Mouse (Mus musculus) myocyte (in vitro differentiated cells): ENCODE measurements at regions not wholly inside any gene's neighbourhood (a gene's known extent, or its start where the extent isn't known, plus 50 kb on each side); places are given as distances from the start of the nearest gene placed in this dataset.

Source experiments
- H3K27me3 ChIP-seq: one replicate; pipeline ENCODE4 v1.6.1; 2011; ENCODE audit not compliant: control insufficient read depth, insufficient read depth, insufficient read length
- H3K36me3 ChIP-seq: one replicate; pipeline ENCODE4 v1.6.1; 2011; ENCODE audit not compliant: control insufficient read depth, insufficient read depth
- H3K4me2 ChIP-seq: one replicate; pipeline ENCODE4 v1.6.1; 2011; ENCODE audit warnings: low read depth, control low read depth
- H3K4me3 ChIP-seq: one replicate; pipeline ENCODE4 v1.5.1; 2011; ENCODE audit warnings: mild to moderate bottlenecking, control low read depth, moderate library complexity
- H3K79me2 ChIP-seq: one replicate; pipeline ENCODE4 v1.6.1; 2011; ENCODE audit not compliant: control insufficient read depth, insufficient read depth
- H3ac ChIP-seq: one replicate; pipeline ENCODE4 v1.6.1; 2011; ENCODE audit not compliant: control insufficient read depth, insufficient read length
- CEBPB ChIP-seq: IDR thresholded peaks from 2 replicates; pipeline ENCODE4 v1.6.1; 2011; ENCODE audit warnings: mild to moderate bottlenecking, moderate library complexity; ENCODE audit not compliant: poor library complexity, insufficient read depth, severe bottlenecking
- E2F4 ChIP-seq: IDR thresholded peaks from one replicate; pipeline ENCODE4 v1.6.1; 2011; ENCODE audit warnings: mild to moderate bottlenecking, control low read depth, moderate library complexity; ENCODE audit not compliant: insufficient read depth
- MAX ChIP-seq: IDR thresholded peaks from one replicate; pipeline ENCODE4 v1.6.1; 2011; ENCODE audit warnings: low read depth, mild to moderate bottlenecking, control low read depth
- MYOD1 ChIP-seq, 3 experiments: IDR thresholded peaks; one replicate each; pipeline ENCODE4 v1.6.1; 2011; ENCODE audit warnings: control low read depth in 2 of 3, low read depth in 2 of 3, mild to moderate bottlenecking in 2 of 3, moderate library complexity in 1 of 3; ENCODE audit not compliant: insufficient read length in 2 of 3, control insufficient read depth in 1 of 3
- MYOG ChIP-seq, 3 experiments: IDR thresholded peaks; one replicate each; pipeline ENCODE4 v1.6.1; 2011; ENCODE audit warnings: control low read depth in 2 of 3, low read depth in 2 of 3, mild to moderate bottlenecking in 2 of 3; ENCODE audit not compliant: insufficient read length in 2 of 3, control insufficient read depth in 1 of 3, insufficient read depth in 1 of 3
- POLR2A ChIP-seq: IDR thresholded peaks from one replicate; pipeline ENCODE4 v1.6.1; 2011; ENCODE audit warnings: low read depth, mild to moderate bottlenecking, control low read depth, moderate library complexity; ENCODE audit not compliant: insufficient read length
- POLR2AphosphoS2 ChIP-seq: IDR thresholded peaks from one replicate; pipeline ENCODE4 v1.6.1; 2011; ENCODE audit warnings: low read depth, control low read depth; ENCODE audit not compliant: insufficient read length
- REST ChIP-seq: IDR thresholded peaks from one replicate; pipeline ENCODE4 v1.6.1; 2011; ENCODE audit warnings: mild to moderate bottlenecking, control low read depth, moderate library complexity; ENCODE audit not compliant: insufficient read depth, insufficient read length
- SRF ChIP-seq: IDR thresholded peaks from one replicate; pipeline ENCODE4 v1.6.1; 2011; ENCODE audit warnings: low read depth; ENCODE audit not compliant: control insufficient read depth, insufficient read length
- TCF12 ChIP-seq: IDR thresholded peaks from one replicate; pipeline ENCODE4 v1.6.1; 2011; ENCODE audit warnings: mild to moderate bottlenecking, control low read depth; ENCODE audit not compliant: poor library complexity, insufficient read depth, severe bottlenecking
- TCF3 ChIP-seq: IDR thresholded peaks from one replicate; pipeline ENCODE4 v1.6.1; 2011; ENCODE audit warnings: low read depth, control low read depth; ENCODE audit not compliant: insufficient read length
- USF1 ChIP-seq: IDR thresholded peaks from one replicate; pipeline ENCODE4 v1.6.1; 2011; ENCODE audit warnings: low read depth, mild to moderate bottlenecking, control low read depth, moderate library complexity

GRCm38 (mm10) chr12:69486903-69487302 lies 95.9 kb downstream of the Vcpkmt start:
- no peak overlapping the region for H3K4me2 ChIP-seq
- TF ChIP-seq MYOD1 (IDR thresholded peaks at IDR 0.05; ENCODE audit: control insufficient read depth in 1 of 3, insufficient read length in 2 of 3, low read depth in 2 of 3) = no peak
- H3K4me3 ChIP-seq = no peak overlapping the region
- no peaks in the 10 kb centered on the region for H3K36me3 ChIP-seq
- H3K27me3 ChIP-seq = no peaks in the 10 kb centered on the region
- H3ac ChIP-seq = no peak overlapping the region
- H3K79me2 ChIP-seq = no peaks in the 10 kb centered on the region

GRCm38 (mm10) chr12:69485652-69486651 lies 96.9 kb downstream of the Vcpkmt start:
- Histone ChIP-seq H3K27me3 (no peaks in the 10 kb centered on the region), H3K4me3 (no peak overlapping the region), H3ac (no peak overlapping the region), H3K36me3 (no peaks in the 10 kb centered on the region), H3K4me2 (peak overlapping the region; percentile 30), H3K79me2 (no peaks in the 10 kb centered on the region)
- TF ChIP-seq POLR2A (no peak), TCF3 (no peak), MYOG (IDR thresholded peaks at IDR 0.05; ENCODE audit: control insufficient read depth in 1 of 3, insufficient read depth in 1 of 3, insufficient read length in 2 of 3, low read depth in 2 of 3) (no peak), USF1 (no peak), POLR2AphosphoS2 (no peak), MAX (no peak), REST (no peak), E2F4 (no peak), SRF (no peak), CEBPB (no peak), MYOD1 (IDR thresholded peaks at IDR 0.05; ENCODE audit: control insufficient read depth in 1 of 3, insufficient read length in 2 of 3, low read depth in 2 of 3) (no peak), TCF12 (no peak)

- H3K79me2 ChIP-seq = no peaks in the 10 kb centered on the region
- H3K4me2 ChIP-seq = no peak overlapping the region
- no peak overlapping the region for H3K4me3 ChIP-seq
- H3K27me3 ChIP-seq = no peaks in the 10 kb centered on the region
- no peak overlapping the region for H3ac ChIP-seq
- TF ChIP-seq E2F4 = no peak
- TF ChIP-seq TCF12 = no peak
- TF ChIP-seq REST = no peak
- no peak for TF ChIP-seq MYOD1 (IDR thresholded peaks at IDR 0.05; ENCODE audit: control insufficient read depth in 1 of 3, insufficient read length in 2 of 3, low read depth in 2 of 3)
- TF ChIP-seq CEBPB = no peak
- no peak for TF ChIP-seq SRF
- no peak for TF ChIP-seq POLR2AphosphoS2
- no peak for TF ChIP-seq POLR2A
- TF ChIP-seq MYOG (IDR thresholded peaks at IDR 0.05; ENCODE audit: control insufficient read depth in 1 of 3, insufficient read depth in 1 of 3, insufficient read length in 2 of 3, low read depth in 2 of 3) = no peak
- no peak for TF ChIP-seq TCF3
- TF ChIP-seq USF1 = no peak
- TF ChIP-seq MAX = no peak
- H3K36me3 ChIP-seq = no peaks in the 10 kb centered on the region
Observed at GRCm38 (mm10) chr12:69481420-69481819, 101.4 kb downstream of the Vcpkmt start.

- no peak for TF ChIP-seq SRF
- TF ChIP-seq CEBPB = no peak
- TF ChIP-seq TCF12 = no peak
- TF ChIP-seq POLR2A = no peak
- TF ChIP-seq POLR2AphosphoS2 = no peak
- peak in 1 of 3 experiments; percentile 42 for TF ChIP-seq MYOD1 (IDR thresholded peaks at IDR 0.05; ENCODE audit: control insufficient read depth in 1 of 3, insufficient read length in 2 of 3, low read depth in 2 of 3)
- TF ChIP-seq USF1 = no peak
- TF ChIP-seq E2F4 = no peak
- no peak for TF ChIP-seq MAX
- TF ChIP-seq TCF3 = no peak
- TF ChIP-seq REST = no peak
- peak in 1 of 3 experiments; percentile 33 for TF ChIP-seq MYOG (IDR thresholded peaks at IDR 0.05; ENCODE audit: control insufficient read depth in 1 of 3, insufficient read depth in 1 of 3, insufficient read length in 2 of 3, low read depth in 2 of 3)
- H3K79me2 ChIP-seq = no peaks in the 10 kb centered on the region
- H3K36me3 ChIP-seq = no peaks in the 10 kb centered on the region
- H3ac ChIP-seq = no peak overlapping the region
- peak overlapping the region; percentile 22 for H3K4me2 ChIP-seq
- no peaks in the 10 kb centered on the region for H3K27me3 ChIP-seq
- no peak overlapping the region for H3K4me3 ChIP-seq
Observed at GRCm38 (mm10) chr12:69476631-69477091, 104.4 kb upstream of the Gm9887 start.
